Mouse (Mus musculus): ENCODE data around the gene Dmrtb1. TPM values are rescaled to one million over a fixed set of nuclear protein-coding genes. Genes with fewer than 3 reads are reported as not detected.

The Dmrtb1 gene
- polyA plus RNA-seq, 1 experiment from 2014 or later = not detected

DNA sequence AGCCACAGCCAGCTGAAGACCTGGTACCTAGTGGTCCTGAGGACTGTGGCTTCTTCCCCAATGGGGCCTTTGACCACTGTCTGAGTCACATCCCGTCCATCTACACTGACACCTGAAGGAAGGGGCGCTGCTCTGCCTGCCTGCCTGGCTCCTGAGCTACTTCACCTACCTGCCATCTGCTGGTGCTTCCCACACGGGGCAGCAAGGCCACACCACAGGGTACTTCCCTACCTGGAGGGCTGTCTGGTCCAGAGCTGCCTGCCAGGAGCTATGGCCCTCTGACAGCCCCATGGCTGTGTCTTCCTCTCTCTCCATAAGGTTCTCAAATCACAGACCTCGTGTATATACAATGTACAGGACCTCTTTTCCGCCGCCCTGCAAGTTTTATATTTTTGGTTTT is 49.4 kb downstream of the Dmrtb1 start:
- Histone ChIP-seq H3K4me3 (ENCODE audit: low read length) (no peak overlapping the region), H3K9ac (ENCODE audit: low read depth, low read length) (no peak overlapping the region), H3K4me2 (ENCODE audit: low read depth, low read length) (no peak overlapping the region), H3K4me1 (ENCODE audit: control insufficient read depth, insufficient read depth, low read length) (peaks cover 7% of the 10 kb centered on the region), H3K27me3 (replicated peaks; ENCODE audit: control insufficient read depth, insufficient read depth, low read length) (no peaks in the 10 kb centered on the region; the same call in 1 of the 2 replicates), H3K27ac (ENCODE audit: low read length) (no peak overlapping the region), H3K36me3 (ENCODE audit: control insufficient read depth, insufficient read depth, low read length) (no peaks in the 10 kb centered on the region), H3K9me3 (ENCODE audit: control insufficient read depth, low read length) (no peaks in the 10 kb centered on the region)
- 75% methylated on average over 6 of the region's 6 CpGs for WGBS
- ATAC-seq = no peak

DNA sequence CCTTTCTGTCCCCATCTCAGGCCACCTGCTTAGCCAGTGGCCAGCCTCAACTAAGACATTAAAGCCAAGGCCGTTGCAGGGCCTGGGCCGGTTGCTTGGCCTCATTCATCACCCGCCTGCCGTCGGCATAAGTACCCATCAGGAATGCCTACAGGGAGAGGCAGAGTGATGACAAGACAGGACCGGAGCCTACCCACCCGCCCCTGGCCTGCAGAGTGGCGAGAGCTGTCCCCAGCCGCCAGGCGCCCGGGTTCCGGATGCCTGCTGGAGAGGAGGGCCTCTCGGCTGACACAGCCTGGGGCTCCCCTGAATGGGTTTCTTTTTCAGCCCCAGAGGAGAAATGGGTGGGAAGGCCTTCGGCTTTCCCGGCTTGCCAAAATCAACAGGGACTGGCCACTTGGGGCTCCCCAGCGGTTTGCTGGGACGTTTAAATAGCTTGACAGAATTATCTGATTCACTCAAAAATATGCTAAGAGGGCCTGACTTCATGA is 55.1 kb downstream of the Dmrtb1 start:
- no peaks in the 10 kb centered on the region for H3K4me1 ChIP-seq (ENCODE audit: control insufficient read depth, insufficient read depth, low read length)
- H3K27ac ChIP-seq (ENCODE audit: low read length) = no peak overlapping the region
- no peaks in the 10 kb centered on the region for H3K9me3 ChIP-seq (ENCODE audit: control insufficient read depth, low read length)
- no peak for ATAC-seq
- no peaks in the 10 kb centered on the region for H3K36me3 ChIP-seq (ENCODE audit: control insufficient read depth, insufficient read depth, low read length)
- no peak overlapping the region for H3K4me3 ChIP-seq (ENCODE audit: low read length)
- no peaks in the 10 kb centered on the region; the same call in 1 of the 2 replicates for H3K27me3 ChIP-seq (replicated peaks; ENCODE audit: control insufficient read depth, insufficient read depth, low read length)
- WGBS = 64% methylated on average over 17 of the region's 17 CpGs
- no peak overlapping the region for H3K4me2 ChIP-seq (ENCODE audit: low read depth, low read length)
- H3K9ac ChIP-seq (ENCODE audit: low read depth, low read length) = no peak overlapping the region

DNA sequence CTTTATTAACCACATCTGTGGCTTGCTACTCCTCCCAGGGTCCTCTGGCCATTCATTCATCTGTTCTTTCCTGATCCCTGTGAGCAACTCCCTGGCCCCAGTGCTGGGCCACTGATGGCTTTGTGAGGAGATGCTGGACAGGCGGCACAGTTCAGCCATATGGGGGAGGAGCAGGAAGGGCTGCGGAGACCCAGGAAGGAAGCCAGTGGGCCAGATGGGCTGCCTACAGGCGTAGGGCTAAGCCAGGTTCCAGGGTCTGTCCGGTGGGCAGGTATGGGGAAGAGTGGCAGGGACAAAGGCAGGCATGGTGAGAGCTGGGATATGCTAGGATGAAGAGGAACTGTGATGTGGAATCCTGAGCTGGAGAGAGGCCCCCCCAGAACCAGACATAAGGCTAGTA is 55.8 kb downstream of the Dmrtb1 start:
- H3K4me1 ChIP-seq (ENCODE audit: control insufficient read depth, insufficient read depth, low read length) = no peaks in the 10 kb centered on the region
- H3K36me3 ChIP-seq (ENCODE audit: control insufficient read depth, insufficient read depth, low read length) = no peaks in the 10 kb centered on the region
- no peak overlapping the region for H3K4me2 ChIP-seq (ENCODE audit: low read depth, low read length)
- no peaks in the 10 kb centered on the region; the same call in 1 of the 2 replicates for H3K27me3 ChIP-seq (replicated peaks; ENCODE audit: control insufficient read depth, insufficient read depth, low read length)
- no peak for ATAC-seq
- 73% methylated on average over 4 of the region's 4 CpGs for WGBS
- H3K27ac ChIP-seq (ENCODE audit: low read length) = no peak overlapping the region
- no peak overlapping the region for H3K4me3 ChIP-seq (ENCODE audit: low read length)
- H3K9me3 ChIP-seq (ENCODE audit: control insufficient read depth, low read length) = no peaks in the 10 kb centered on the region
- no peak overlapping the region for H3K9ac ChIP-seq (ENCODE audit: low read depth, low read length)

Small RNA genes lying within 50 kb of the gene (microRNA-seq; reads per million reads assigned to microRNA genes)
- gene Gm25123 = not detected

Other genes with a start within 250 kb of the Dmrtb1 start
- 0.31 and 0.32 TPM in 2 replicates for gene Glis1, start 249.6 kb downstream of the Dmrtb1 start, polyA plus RNA-seq (2015; fragmentation: Nextera tagmentation; extraction: Ambion mirVana)
- gene Lrp8, start 118.0 kb upstream of the Dmrtb1 start, polyA plus RNA-seq (2015; fragmentation: Nextera tagmentation; extraction: Ambion mirVana) = 0.82 and 0.99 TPM in 2 replicates
- gene Magoh, start 195.5 kb upstream of the Dmrtb1 start, polyA plus RNA-seq (2015; fragmentation: Nextera tagmentation; extraction: Ambion mirVana) = 132 and 139 TPM in 2 replicates
- gene 0610037L13Rik, start 205.6 kb upstream of the Dmrtb1 start, polyA plus RNA-seq (2015; fragmentation: Nextera tagmentation; extraction: Ambion mirVana) = 87.7 and 93.8 TPM in 2 replicates
- gene Cpt2, start 239.4 kb upstream of the Dmrtb1 start, polyA plus RNA-seq (2015; fragmentation: Nextera tagmentation; extraction: Ambion mirVana) = 142 and 155 TPM in 2 replicates